Mouse (Mus musculus) right cerebral cortex, postnatal 10 days (tissue): ENCODE measurements at regions not wholly inside any gene's neighbourhood (a gene's known extent, or its start where the extent isn't known, plus 50 kb on each side); places are given as distances from the start of the nearest gene placed in this dataset.

ENCODE experiments used
- DNase-seq, 2 experiments: peaks; one replicate each; pipeline ENCODE4 v3.0.0; 2021; ENCODE audit warnings: low spot score in 2 of 2

DNA sequence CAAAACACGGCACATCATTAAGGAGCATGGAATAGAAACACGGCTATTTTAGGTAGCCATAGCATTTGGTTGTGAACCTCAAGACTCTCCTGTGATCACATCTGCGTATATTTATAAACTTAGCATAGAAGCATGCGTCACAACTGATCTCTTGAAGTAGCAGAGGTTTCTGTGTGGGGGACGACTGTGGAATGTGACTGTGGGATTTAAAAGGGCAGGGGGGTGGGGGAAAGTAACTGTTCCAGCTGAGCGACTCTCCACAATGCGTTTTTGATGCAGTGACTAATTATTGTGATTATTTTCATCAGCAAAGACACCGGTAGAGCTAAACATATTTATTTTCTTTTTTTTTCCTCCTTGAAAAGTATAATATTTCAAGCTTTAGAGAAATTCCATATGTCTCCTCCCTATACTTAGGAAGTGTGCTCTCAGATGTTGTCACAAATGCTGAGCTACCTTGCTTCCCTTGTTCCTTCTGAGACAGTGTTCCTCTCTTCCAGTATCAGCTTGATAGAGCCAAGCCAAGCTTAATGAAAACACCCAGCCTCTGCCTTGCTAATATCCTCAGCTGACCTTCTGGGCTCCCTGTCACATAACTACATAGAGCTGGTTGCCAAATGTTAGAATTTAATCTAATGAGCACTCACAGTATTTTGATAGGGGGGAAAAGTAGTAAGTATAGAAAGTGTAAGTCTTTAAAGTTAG lies 75.0 kb upstream of the Magi3 start:
- DNase-seq = no peak

DNA sequence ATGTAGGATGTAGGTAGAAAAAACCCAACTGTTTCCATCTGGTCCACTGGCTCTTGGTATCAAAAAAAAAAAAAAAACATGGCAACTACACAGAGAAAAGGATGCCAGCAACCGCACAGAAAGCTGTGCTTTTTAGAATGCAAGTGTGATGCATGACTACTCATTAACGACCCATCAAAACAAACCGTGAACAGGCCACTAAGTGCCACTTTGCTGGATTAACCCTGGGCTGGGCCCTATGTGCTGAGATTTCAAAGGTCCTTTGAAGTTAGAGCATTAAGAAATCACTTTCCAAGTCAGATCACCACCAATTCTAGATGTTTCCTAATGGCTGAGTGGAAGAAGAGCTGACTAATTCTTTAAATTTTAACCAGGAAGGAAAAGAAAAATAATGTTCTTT lies 73.7 kb upstream of the Magi3 start:
- no peak for DNase-seq

DNA sequence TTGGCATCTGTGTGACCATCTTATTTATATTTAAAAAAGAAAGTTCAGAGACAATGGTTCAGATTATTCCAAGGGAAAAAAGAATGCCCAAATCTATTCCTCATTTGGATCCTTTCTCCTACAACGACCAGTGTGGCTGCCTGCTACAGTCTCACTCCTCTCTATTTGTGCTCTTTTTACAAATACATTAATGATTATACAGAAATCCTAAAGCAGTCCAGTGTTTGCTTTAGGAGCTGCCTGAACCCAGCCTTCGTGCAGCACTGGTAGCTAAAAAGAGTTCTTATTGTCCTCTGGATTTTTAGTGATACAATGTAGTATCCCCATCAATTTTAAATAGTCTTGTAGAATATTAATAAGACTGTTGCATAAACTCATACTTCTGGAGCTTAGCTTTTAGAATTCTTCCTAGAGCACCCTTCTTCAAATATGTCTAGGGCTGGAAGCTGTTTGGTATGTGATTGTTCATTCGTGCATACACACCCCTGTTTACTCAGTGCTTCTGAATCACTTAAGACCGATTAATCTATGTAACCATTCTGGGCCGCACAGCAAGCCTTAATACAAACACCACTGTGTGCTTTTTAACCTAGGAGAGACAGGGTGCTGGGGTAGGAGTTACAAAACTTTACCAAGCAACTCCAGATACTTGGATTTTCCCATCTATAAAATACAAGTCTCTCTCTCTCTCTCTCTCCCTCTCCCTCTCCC lies 69.0 kb upstream of the Magi3 start:
- DNase-seq = no peak

DNA sequence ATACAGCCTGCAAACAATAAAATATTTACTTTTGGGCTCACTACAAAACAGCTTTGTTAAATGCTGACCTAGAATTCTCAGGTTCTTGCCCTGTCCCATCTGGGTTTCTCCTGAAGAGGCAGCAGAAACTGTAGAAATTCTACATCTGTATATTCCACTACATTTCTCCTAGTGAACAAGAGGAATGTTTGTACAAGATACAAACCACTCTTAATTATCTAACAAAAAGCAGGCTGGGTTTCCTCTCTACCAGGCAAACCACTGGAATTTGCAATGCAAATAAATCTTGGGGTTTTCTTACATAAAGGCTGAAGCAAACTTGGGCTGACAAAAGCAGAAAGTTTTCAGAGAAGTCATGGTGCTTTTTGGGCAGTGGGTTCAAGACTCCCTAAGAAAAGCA lies 67.7 kb upstream of the Magi3 start:
- no peak for DNase-seq

DNA sequence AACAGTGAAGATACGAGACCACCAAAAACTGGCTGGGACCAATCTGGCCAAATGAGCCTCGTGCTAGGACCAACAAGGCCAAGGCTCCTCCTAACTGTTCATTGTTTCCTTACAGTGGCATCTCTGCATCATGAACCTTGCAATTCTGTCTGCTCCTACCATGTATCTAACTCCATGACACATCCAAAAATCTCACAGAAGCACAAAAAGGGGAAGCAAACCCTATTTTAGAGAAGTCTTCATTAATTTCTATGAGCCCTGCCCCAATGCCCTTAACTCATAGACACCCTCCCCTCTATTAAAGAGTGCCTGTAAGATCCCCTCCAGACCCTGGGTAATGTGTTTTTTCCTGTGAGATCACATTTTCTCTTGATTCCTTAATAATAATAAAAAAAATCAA lies 64.8 kb upstream of the Magi3 start:
- DNase-seq = no peak

DNA sequence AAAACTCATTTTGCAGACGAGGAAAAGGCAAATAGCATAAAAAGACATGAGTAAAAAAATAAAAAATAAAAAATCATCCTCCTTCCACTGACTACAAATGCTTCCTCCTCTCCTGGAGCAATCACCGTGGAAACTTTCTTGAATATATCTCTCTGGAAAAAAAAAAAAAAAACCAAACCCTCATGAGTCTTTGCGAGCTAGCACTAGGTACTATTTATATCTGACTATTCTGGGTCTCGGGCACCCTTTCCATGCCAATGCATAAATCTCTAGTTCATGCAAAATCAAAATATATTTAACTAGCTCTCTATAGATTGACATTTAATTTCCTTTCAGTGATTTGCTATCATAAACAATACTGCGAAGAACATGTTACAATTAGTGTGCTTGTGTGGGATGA lies 63.7 kb upstream of the Magi3 start:
- DNase-seq = no peak

DNA sequence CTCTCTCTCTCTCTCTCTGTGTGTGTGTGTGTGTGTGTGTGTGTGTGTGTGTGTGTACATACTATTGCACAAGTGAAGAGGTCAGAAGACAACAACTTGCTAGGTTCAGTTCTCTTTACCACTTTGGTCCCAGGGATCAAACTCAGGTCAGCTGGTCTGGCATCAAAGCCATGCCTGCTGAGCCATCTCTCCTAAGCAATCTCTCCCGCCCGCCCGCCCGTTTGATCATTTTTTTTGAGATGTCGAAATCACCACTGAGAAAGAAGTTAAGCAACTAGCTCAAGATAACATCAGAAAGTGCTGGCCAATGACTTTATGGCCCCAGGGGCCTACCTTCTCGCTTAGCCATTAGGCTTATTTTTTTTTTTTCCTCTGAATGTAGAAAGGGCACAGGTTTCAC lies 59.3 kb upstream of the Magi3 start:
- no peak for DNase-seq

DNA sequence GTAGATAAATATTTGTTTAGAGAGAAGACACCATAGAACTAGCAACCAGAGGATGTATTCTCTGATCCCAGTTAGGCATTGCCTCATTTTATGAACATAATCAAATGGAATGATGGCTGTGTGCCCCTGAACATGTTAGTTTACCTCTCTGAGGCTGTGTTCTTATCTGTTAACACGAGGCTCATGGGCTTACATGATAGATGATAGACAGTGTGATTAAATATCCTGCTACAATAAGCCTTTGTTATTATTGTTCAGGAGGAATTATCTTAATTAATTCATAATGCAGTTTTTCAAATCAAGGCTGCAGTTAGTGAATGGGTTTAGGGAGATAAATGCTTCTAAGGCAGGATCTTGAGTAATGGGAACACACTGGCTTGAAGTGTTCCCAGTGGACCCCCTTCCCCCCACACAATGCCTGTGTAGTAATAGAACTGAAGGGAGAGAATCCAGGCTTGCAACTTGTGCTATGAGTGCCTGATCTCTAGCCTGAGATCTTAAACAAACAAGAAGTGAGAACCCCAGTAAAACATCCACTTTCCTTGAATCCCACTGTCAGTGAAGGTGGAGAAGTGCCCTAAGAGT lies 54.6 kb upstream of the Magi3 start:
- DNase-seq = no peak

DNA sequence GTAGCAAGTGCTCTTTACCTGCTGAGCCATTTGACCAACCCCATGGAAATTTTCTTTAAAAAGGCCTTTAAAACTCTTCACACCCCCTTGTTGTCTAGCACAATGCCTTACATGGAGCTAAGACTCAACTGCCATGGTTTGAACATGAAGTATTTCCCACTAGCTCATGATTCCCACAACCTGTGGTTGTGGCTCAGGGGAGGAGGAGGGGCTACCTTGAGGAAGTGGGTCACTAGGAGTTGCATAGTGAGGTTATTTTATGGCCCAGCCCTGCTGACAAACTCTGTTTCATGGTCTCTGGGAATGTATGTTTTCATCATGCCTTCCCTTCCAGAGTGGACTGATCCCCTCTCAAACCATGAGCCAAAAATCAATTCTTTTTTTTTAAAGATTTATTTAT lies 53.9 kb upstream of the Magi3 start:
- no peak for DNase-seq
